Mouse (Mus musculus): ENCODE measurements around the gene Arhgap25. TPM values are rescaled to one million over a fixed set of nuclear protein-coding genes. Genes with fewer than 3 reads are reported as not detected.
"Not testable (repeated sequence)": the region's sequence is repeated elsewhere in the genome, so short reads cannot be mapped to it uniquely, and the experiment has no call there.

The Arhgap25 gene
- polyA plus RNA-seq, 1 experiment from 2014 or later, result 3.4 TPM

DNA sequence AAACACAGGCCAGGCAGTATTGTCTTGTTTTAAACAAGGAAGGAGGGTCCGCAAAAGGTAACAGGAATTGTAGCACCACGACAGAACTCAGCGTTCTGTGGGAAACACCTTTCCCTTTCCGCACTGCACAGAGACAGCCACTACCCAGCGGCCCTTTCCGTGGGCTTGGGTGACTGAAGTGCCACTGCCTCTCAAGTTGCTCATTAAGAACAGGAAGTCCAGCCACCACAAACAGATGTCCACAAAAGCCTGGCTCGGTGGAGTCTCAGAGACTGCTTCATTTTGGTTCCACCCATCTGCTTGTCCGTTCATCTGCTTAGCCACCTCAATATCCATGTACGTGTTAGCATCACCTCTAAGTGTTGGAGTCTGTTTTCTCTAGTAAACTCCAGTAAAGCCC is 38.7 kb downstream of the Arhgap25 start:
- Histone ChIP-seq H3K9ac (no peak overlapping the region), H3K9me3 (no peaks in the 10 kb centered on the region), H3K27ac (no peak overlapping the region), H3K27me3 (replicated peaks) (no peaks in the 10 kb centered on the region), H3K36me3 (no peaks in the 10 kb centered on the region), H3K4me3 (replicated peaks) (no peak overlapping the region), H3K4me1 (replicated peaks) (no peaks in the 10 kb centered on the region), H3K4me2 (replicated peaks) (peak overlapping the region; percentile 30; the same call in 1 of the 2 replicates)
- no peak for ATAC-seq
- 70% methylated on average over 9 of the region's 9 CpGs for WGBS

DNA sequence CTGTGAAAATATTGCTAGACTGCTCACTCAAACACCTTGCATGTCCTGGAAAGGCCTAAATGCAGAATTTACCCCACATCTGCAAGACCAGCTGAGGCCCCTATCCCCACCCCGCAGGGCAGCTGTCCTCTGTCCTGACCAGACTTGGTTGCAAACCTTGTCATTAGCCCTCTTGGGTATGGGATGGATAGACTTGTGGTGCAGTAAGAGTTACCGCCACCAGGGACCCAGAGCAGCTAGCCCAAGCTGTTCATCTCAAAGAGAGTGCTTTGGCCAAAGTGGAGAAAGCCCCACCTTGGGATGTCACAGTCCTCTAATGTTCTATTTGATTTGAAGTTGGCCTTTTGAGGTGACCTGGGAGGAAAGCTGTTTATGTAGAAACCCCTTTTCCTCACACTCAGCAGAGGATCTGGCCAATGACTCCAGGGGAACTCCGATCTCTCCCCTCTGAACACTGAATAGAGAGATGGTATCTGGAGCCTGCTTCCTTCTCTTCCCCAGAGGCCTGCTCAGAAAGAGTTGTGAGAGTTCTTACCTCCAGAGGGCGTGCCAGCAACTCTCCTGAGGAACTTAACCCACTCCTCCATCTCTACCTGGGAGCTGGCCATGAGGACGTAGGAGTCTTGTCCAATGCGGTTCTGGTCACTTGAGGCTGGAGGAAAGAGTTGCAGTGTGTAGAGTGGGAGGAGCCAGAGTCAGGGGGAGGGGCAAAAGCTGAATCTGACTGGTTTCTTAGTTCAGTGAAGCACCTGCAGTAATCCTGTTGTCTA is 45.2 kb downstream of the Arhgap25 start:
- Histone ChIP-seq H3K9ac (no peak overlapping the region), H3K4me1 (replicated peaks) (no peaks in the 10 kb centered on the region), H3K36me3 (no peaks in the 10 kb centered on the region), H3K4me3 (replicated peaks) (no peak overlapping the region), H3K9me3 (no peaks in the 10 kb centered on the region), H3K27me3 (replicated peaks) (0 out of 2 replicates have a peak, but pooled peaks cover 6% of the 10 kb centered on the region), H3K4me2 (replicated peaks) (no peak overlapping the region), H3K27ac (no peak overlapping the region)
- WGBS, result 74% methylated on average over 6 of the region's 6 CpGs
- ATAC-seq, result no peak

DNA sequence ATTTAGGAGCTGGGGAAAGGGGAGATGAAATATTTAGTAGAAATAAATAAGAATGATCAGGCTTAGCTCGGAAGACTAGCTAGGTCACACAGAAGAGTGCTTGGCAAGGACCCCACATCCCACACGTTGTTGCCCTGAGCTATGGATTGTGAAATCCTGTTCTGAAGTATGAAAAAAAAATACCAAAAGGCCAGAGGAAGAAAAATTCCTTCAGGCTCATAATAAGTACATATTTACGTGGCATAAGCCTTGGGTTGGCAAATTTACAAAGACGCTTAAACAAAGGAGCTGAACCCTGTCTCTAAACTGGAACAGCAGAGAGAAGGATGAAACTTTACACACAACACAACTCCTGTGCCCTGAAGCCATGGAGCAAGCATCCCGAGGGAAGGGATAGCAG is 48.3 kb downstream of the Arhgap25 start:
- no peaks in the 10 kb centered on the region for H3K9me3 ChIP-seq
- no peak overlapping the region for H3K27ac ChIP-seq
- 70% methylated on average over 5 of the region's 5 CpGs for WGBS
- H3K9ac ChIP-seq, result no peak overlapping the region
- H3K36me3 ChIP-seq, result no peaks in the 10 kb centered on the region
- 0 out of 2 replicates have a peak, but pooled peaks cover 6% of the 10 kb centered on the region for H3K27me3 ChIP-seq (replicated peaks)
- H3K4me1 ChIP-seq (replicated peaks), result no peaks in the 10 kb centered on the region
- no peak overlapping the region for H3K4me3 ChIP-seq (replicated peaks)
- ATAC-seq, result no peak
- H3K4me2 ChIP-seq (replicated peaks), result no peak overlapping the region

DNA sequence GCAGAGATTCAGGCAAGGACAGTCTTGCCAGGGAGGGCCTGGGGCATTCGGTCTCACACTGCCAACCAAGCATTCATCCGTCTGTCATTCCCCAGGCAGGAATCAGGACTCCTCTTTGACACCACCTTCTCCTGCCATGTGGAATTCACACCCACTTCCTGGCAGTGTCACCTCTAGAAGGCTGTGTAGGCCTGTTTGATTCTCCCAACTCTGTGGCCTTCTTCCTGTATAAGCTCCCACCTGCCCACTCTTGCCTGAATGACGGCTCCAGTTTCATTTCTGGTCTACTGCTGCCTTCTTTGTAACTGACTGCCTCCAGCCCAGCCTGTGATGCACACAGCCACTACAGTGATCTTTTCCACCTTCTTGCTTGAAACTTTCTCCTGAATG is 49.2 kb downstream of the Arhgap25 start:
- ATAC-seq, result no peak

DNA sequence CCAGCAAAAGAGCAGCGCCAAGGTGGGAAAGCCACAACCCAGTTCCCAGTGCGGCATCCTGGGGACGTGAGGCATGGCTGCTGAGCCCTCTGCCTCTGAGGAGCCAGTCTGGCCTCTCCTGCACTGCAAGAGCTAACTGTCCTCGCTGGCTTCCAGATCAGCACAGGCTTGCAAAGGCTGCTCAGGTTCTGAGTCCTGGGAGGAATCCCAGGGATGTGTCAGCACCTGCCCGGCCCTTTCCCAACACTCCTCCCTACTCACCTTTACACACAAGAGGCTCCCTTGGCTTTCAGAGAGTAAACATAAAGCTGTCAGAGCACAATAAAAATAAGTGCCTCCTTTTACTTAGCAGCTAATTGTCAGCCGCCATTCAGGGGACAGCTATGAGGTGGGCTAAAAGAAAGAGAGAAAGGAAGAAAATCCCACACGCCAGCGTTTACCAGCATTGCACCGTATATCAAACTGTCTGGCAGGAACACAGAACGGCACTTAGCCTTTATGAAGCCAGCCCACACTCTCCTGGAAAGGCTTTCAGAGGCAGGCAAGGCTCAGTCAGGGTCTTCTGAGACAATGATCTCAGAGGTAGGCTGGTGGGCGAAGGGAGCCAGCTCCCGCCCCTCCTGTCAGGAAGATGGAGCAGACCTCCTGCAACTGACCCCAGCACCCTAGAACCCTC is 49.7 kb downstream of the Arhgap25 start:
- WGBS, result 43% methylated on average over 12 of the region's 12 CpGs
- 0 out of 2 replicates have a peak, but pooled peaks cover 2% of the 10 kb centered on the region for H3K27me3 ChIP-seq (replicated peaks)
- H3K4me2 ChIP-seq (replicated peaks), result no peak overlapping the region
- no peaks in the 10 kb centered on the region for H3K9me3 ChIP-seq
- H3K4me3 ChIP-seq (replicated peaks), result no peak overlapping the region
- no peak overlapping the region for H3K27ac ChIP-seq
- H3K9ac ChIP-seq, result no peak overlapping the region
- H3K36me3 ChIP-seq, result no peaks in the 10 kb centered on the region
- ATAC-seq, result no peak
- H3K4me1 ChIP-seq (replicated peaks), result no peaks in the 10 kb centered on the region

More for the DNA sequence above, 49.2 kb downstream of the Arhgap25 start:
- Histone ChIP-seq H3K27ac (no peak overlapping the region), H3K27me3 (replicated peaks) (0 out of 2 replicates have a peak, but pooled peaks cover 3% of the 10 kb centered on the region), H3K9me3 (no peaks in the 10 kb centered on the region), H3K4me2 (replicated peaks) (no peak overlapping the region), H3K9ac (no peak overlapping the region), H3K4me3 (replicated peaks) (no peak overlapping the region), H3K4me1 (replicated peaks) (no peaks in the 10 kb centered on the region), H3K36me3 (no peaks in the 10 kb centered on the region)
- WGBS, result 54% methylated on average over 3 of the region's 3 CpGs

DNA sequence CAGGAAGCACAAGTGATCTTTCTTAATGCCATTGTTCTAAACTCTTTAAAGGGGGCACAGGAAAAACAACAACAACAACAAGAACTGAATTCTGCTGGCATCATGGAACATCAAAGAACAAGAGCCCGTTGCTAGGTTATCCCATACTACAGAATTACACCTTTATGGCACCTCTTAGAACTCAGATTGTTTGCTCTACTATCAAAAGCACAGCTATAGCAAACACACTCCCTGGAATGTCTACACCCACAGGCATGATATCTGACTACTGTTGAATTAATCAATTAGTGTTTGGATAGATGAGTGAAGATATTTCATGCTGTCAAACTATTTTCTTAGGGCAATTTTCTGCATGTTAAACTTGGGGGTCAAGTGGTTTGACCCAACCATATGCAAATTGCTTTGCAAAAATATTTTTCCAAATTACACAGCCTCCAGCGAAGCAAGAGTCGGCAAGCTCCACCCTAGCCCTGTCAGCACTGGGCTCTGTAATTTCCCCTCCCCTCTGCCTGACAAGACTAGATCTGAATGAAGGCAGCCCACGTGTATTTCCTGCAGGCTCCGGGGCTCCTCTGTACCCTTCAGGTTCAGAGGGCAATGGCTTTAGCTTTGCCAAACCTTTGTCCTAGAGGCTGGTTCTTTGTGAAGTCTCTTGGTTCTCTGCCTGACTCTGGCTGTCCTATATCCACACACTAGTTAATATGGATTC is 53.6 kb downstream of the Arhgap25 start:
- Histone ChIP-seq H3K4me2 (replicated peaks) (no peak overlapping the region), H3K27ac (no peak overlapping the region), H3K4me3 (replicated peaks) (no peak overlapping the region), H3K9ac (no peak overlapping the region), H3K4me1 (replicated peaks) (no peaks in the 10 kb centered on the region), H3K36me3 (no peaks in the 10 kb centered on the region), H3K9me3 (no peaks in the 10 kb centered on the region), H3K27me3 (replicated peaks) (peaks cover 5% of the 10 kb centered on the region; the same call in 1 of the 2 replicates)
- peak; percentile 81 for ATAC-seq
- 31% methylated on average over 5 of the region's 5 CpGs for WGBS

DNA sequence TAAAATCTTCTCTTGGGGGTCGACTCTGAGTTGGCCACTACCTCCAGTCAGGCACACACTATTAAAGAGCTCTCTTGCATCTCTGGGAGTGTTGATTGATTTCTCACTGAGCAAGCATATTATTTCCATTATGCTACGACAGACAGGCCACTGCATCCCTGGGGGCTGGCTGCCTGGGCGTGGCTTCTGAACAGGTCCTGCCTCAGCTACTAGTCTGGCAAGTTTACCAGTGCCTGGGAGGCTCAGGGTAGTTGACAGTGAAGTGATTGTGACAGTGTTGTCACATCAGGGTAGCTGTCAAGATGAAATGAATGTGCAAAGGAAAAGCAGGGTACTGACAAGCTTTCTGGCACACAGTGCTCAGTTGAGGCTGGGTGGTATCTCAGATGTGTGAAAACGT is 54.2 kb downstream of the Arhgap25 start:
- Histone ChIP-seq H3K36me3 (no peaks in the 10 kb centered on the region), H3K27me3 (replicated peaks) (peaks cover 3% of the 10 kb centered on the region; the same call in 1 of the 2 replicates), H3K4me2 (replicated peaks) (no peak overlapping the region), H3K9me3 (no peaks in the 10 kb centered on the region), H3K27ac (no peak overlapping the region), H3K4me1 (replicated peaks) (no peaks in the 10 kb centered on the region), H3K4me3 (replicated peaks) (no peak overlapping the region), H3K9ac (no peak overlapping the region)
- ATAC-seq, result no peak
- WGBS, result 40% methylated on average over 4 of the region's 4 CpGs

DNA sequence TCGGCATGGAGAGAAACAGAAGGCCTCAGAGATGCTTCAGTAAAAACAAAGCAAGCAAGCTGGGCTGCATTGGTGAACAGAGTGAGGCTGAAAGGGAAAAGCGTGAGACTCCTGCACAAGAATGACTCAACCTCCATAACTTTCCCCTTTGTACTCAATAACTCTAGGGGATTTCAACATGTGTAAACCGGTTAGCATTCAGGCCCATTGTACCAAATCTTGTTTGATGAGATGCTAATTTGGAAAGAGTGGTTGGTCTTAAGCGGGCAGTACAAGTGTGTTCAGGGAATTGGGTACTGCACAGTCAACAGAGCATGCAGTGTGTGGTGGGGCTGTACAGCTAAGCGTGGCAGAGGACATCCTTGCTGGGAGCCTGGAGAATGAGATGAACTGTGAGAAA is 57.8 kb downstream of the Arhgap25 start:
- Histone ChIP-seq H3K27me3 (replicated peaks) (peaks cover 3% of the 10 kb centered on the region; the same call in 1 of the 2 replicates), H3K4me3 (replicated peaks) (no peak overlapping the region), H3K36me3 (no peaks in the 10 kb centered on the region), H3K4me2 (replicated peaks) (no peak overlapping the region), H3K4me1 (replicated peaks) (no peaks in the 10 kb centered on the region), H3K9ac (no peak overlapping the region), H3K27ac (no peak overlapping the region), H3K9me3 (no peaks in the 10 kb centered on the region)
- ATAC-seq, result no peak
- 88% methylated on average over 5 of the region's 5 CpGs for WGBS

DNA sequence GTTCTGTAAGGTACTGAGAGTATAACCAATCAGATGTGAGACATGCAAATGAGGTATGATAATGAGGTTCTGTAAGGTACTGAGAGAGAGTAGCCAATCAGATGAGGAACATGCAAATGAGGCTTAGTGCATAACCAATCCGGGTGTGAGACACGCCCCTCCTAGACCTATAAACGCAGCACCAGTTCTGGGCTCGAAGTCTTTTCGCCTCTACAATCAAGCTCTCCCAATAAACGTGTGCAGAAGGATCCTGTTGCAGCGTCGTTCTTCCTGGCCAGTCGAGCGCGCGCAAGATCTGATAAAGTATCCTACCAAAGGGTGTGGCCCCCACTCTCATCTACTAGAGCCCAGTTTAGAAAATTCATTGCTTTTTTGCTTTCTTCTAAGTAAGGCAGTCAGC is 63.0 kb downstream of the Arhgap25 start:
- not testable (repeated sequence) for H3K27ac ChIP-seq; H3K4me1 ChIP-seq (replicated peaks); H3K27me3 ChIP-seq (replicated peaks); H3K9ac ChIP-seq; H3K4me2 ChIP-seq (replicated peaks); H3K4me3 ChIP-seq (replicated peaks); ATAC-seq; H3K36me3 ChIP-seq; H3K9me3 ChIP-seq
- WGBS, result 89% methylated on average over 12 of the region's 12 CpGs

DNA sequence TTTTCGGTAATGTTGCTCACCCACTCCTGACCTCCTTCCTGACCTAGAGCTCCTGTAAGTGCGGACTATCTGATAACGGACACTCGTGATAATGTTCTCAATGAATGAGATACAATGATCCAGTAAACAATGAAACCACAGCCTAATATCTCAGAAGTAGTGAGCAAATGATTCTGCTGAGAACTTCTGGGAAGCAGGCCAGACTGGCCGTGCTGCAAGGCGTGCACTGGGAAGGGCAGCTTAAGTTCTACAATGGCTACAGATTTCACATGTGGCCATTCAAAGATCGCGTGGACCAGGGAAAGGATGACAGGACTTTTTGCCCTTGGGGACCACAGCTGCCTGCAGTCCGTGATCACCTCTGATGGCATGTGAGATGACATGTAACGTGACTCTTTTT is 64.7 kb downstream of the Arhgap25 start:
- no peaks in the 10 kb centered on the region for H3K9me3 ChIP-seq
- 82% methylated on average over 10 of the region's 10 CpGs for WGBS
- H3K9ac ChIP-seq, result no peak overlapping the region
- no peak for ATAC-seq
- H3K4me3 ChIP-seq (replicated peaks), result no peak overlapping the region
- 0 out of 2 replicates have a peak, but pooled peaks cover 3% of the 10 kb centered on the region for H3K27me3 ChIP-seq (replicated peaks)
- 0 out of 2 replicates have a peak, but pooled peaks cover 3% of the 10 kb centered on the region for H3K4me1 ChIP-seq (replicated peaks)
- H3K27ac ChIP-seq, result no peak overlapping the region
- H3K36me3 ChIP-seq, result no peaks in the 10 kb centered on the region
- no peak overlapping the region for H3K4me2 ChIP-seq (replicated peaks)

DNA sequence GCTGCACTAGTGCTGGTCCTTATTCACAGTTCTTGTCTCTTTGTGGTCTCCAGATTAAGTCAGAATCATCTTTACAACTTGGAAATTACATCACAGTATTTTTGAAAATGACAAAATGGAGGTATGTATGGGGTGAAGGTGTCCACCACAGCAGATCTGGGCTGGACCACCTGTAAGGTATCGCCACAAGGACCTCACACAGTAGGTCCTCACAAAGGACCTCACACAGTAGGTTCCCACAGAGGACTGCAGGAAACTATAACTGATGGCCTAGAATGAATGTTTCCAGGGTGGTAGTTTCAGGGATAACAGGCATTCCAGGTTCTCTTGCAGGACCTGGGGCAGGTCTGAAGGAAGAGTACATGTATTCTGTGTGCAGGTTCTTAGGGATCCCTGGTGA is 65.7 kb downstream of the Arhgap25 start:
- Histone ChIP-seq H3K4me1 (replicated peaks) (0 out of 2 replicates have a peak, but pooled peaks cover 3% of the 10 kb centered on the region), H3K36me3 (no peaks in the 10 kb centered on the region), H3K27me3 (replicated peaks) (0 out of 2 replicates have a peak, but pooled peaks cover 3% of the 10 kb centered on the region), H3K4me3 (replicated peaks) (no peak overlapping the region), H3K27ac (no peak overlapping the region), H3K4me2 (replicated peaks) (no peak overlapping the region), H3K9ac (no peak overlapping the region), H3K9me3 (no peaks in the 10 kb centered on the region)
- 97% methylated on average over 1 of the region's 1 CpGs for WGBS
- no peak for ATAC-seq

DNA sequence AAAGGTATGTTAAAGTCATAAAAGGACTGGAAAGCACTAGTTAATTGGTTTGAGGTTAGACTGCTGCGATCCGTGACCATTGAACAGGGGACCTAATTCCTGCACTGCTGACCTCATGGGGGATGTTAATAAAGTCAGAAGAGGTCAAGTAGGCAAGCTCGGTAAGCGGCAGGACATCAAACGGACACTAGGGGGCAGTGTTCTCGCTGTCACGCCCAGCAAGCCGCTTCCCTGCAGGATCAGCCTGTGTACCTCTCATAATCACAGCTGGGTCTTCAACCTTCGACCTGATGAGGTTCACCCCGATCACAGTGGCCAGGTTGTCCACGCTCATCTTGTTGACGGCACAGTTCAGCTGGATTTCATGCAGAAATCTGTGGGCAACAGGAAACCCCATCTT is 66.8 kb downstream of the Arhgap25 start:
- H3K4me1 ChIP-seq (replicated peaks), result 0 out of 2 replicates have a peak, but pooled peaks cover 3% of the 10 kb centered on the region
- no peaks in the 10 kb centered on the region for H3K9me3 ChIP-seq
- 0 out of 2 replicates have a peak, but pooled peaks cover 3% of the 10 kb centered on the region for H3K27me3 ChIP-seq (replicated peaks)
- H3K4me2 ChIP-seq (replicated peaks), result peak overlapping the region; percentile 51
- WGBS, result 11% methylated on average over 12 of the region's 12 CpGs
- no peak overlapping the region for H3K27ac ChIP-seq
- no peak overlapping the region for H3K9ac ChIP-seq
- H3K4me3 ChIP-seq (replicated peaks), result no peak overlapping the region
- no peak for ATAC-seq
- no peaks in the 10 kb centered on the region for H3K36me3 ChIP-seq
